Mouse (Mus musculus): ENCODE measurements around the gene Bmp8b. TPM values are rescaled to one million over a fixed set of nuclear protein-coding genes. Genes with fewer than 3 reads are reported as not detected.
"Not testable (repeated sequence)": the region's sequence is repeated elsewhere in the genome, so short reads cannot be mapped to it uniquely, and the experiment has no call there.

Bmp8b gene
- polyA plus RNA-seq, 1 experiment from 2014 or later: 0.44 TPM

DNA sequence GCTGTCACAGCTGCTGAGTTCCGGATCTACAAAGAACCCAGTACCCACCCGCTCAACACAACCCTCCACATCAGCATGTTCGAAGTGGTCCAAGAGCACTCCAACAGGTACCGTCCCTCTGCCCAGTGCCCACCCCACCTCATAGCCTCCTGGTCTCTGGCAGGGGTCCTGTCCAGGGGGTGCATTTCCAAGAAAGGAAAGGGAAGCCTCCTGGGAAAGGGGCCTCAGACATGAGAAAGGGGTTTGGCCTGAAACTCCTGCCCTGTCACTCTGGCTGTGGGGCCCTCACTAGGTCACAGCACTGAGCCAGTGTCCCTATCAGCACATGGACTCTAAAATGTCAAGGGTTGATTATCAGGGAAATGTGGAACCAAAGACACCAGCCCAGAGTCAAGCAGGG lies 9.7 kb downstream of the Bmp8b start:
- 92% methylated on average over 4 of the region's 4 CpGs for WGBS
- H3K4me3 ChIP-seq (replicated peaks); H3K27ac ChIP-seq; H3K36me3 ChIP-seq; H3K9me3 ChIP-seq; H3K27me3 ChIP-seq (replicated peaks); ATAC-seq; H3K4me2 ChIP-seq (replicated peaks); H3K9ac ChIP-seq; H3K4me1 ChIP-seq (replicated peaks): not testable (repeated sequence)

DNA sequence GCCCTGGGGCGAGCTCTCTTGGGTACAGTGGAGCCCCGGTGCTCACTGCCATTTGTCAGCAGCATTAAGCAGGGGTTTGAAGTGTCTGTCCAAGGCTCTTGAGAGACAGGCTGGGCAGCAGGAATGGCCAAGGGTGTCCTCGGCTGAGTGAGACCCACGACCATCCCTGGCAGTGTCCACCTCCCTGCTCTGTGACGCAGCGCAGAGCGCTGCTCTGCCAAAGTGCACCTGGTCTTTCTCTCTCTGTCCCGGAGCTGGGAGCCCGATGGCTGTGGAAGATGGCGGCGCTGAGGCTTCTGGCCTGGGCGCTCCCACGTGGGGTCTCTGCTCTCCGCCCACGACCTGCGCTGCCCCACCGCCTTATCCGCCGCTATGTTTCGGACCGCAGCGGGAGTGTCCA lies 11.0 kb downstream of the Bmp8b start, which contains the start of gene Oxct2b:
Oxct2b (plus strand) TSS at position 256 of the 400 bp plus-strand sequence.
- H3K36me3 ChIP-seq: no peaks in the 10 kb centered on the region
- no peaks in the 10 kb centered on the region for H3K9me3 ChIP-seq
- H3K4me2 ChIP-seq (replicated peaks): peak within 1 kb of the TSS; percentile 70
- no peak within 1 kb of the TSS for H3K27ac ChIP-seq
- H3K27me3 ChIP-seq (replicated peaks): peaks cover 9% of the 10 kb centered on the region
- peak within 1 kb of the TSS; percentile 33 for H3K4me3 ChIP-seq (replicated peaks)
- H3K4me1 ChIP-seq (replicated peaks): no peaks in the 10 kb centered on the region
- 11% methylated on average over 22 of the region's 22 CpGs for WGBS
- no peak within 1 kb of the TSS for H3K9ac ChIP-seq
- ATAC-seq: peak; percentile 22; the same call in 1 of the 2 replicates

DNA sequence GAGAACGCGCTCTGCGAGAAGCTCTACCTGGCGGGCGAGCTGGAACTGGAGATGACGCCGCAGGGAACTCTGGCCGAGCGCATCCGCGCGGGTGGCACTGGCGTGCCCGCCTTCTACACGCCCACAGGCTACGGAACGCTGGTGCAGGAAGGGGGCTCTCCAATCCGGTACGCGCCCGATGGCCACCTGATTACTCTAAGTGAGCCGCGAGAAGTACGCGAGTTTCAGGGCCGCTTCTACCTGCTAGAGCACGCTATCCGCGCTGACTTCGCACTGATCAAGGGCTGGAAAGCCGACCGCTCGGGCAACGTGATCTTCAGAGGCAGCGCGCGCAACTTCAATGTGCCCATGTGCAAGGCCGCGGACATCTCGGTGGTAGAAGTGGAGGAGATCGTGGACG lies 11.7 kb downstream of the Bmp8b start:
- WGBS: 17% methylated on average over 40 of the region's 42 CpGs
- not testable (repeated sequence) for H3K27me3 ChIP-seq (replicated peaks); H3K36me3 ChIP-seq; H3K27ac ChIP-seq; H3K4me1 ChIP-seq (replicated peaks); H3K9ac ChIP-seq; H3K9me3 ChIP-seq
- peak; percentile 52 for ATAC-seq
- H3K4me2 ChIP-seq (replicated peaks): peak overlapping the region; percentile 70
- peak overlapping the region; percentile 33 for H3K4me3 ChIP-seq (replicated peaks)

DNA sequence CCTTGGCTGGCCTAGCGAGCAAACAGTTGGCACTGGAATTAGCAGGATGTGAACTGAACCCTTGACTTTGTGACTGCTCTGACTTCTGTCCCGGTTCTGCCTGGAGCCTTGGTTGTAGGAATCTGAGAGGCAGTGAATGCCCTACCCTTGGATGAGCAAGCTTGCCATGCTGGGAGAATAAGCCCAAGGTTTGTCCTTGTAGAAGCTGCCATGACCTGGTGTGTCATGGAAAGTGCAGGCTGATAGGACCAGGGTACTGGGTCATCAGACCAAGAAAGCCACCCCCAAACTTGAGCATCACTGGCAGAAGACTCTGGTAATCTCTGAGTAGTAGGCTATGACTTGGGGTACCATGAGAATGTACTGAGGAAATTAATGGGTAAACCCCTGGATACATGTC lies 16.3 kb downstream of the Bmp8b start:
- Histone ChIP-seq H3K36me3 (peaks cover 11% of the 10 kb centered on the region), H3K4me3 (replicated peaks) (no peak overlapping the region), H3K9me3 (no peaks in the 10 kb centered on the region), H3K9ac (no peak overlapping the region), H3K4me2 (replicated peaks) (no peak overlapping the region), H3K27me3 (replicated peaks) (0 out of 2 replicates have a peak, but pooled peaks cover 4% of the 10 kb centered on the region), H3K4me1 (replicated peaks) (no peaks in the 10 kb centered on the region), H3K27ac (no peak overlapping the region)
- 69% methylated on average over 2 of the region's 2 CpGs for WGBS
- no peak for ATAC-seq

DNA sequence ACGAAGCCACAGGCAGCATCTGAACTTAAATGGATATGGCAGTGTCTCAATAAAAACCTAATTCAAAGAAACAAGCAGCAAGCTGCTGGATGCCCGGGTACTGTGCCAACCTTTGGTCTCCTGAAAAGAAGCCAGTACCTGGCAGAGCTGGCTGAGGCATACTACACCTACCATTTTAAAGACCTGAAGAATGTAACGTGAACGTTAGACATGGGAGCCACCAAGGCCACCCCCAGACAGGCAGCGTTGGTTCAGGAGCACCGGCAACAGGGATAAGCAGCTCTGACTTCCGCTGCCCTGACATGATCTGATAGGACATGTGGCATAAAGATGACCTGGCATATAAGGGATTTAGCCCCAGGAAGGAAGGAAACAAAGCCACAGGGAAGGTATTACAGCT lies 21.7 kb downstream of the Bmp8b start:
- no peak for ATAC-seq
- Histone ChIP-seq H3K9ac (no peak overlapping the region), H3K9me3 (no peaks in the 10 kb centered on the region), H3K27ac (no peak overlapping the region), H3K27me3 (replicated peaks) (no peaks in the 10 kb centered on the region), H3K36me3 (peaks cover 34% of the 10 kb centered on the region), H3K4me3 (replicated peaks) (no peak overlapping the region), H3K4me1 (replicated peaks) (no peaks in the 10 kb centered on the region), H3K4me2 (replicated peaks) (no peak overlapping the region)
- 95% methylated on average over 7 of the region's 7 CpGs for WGBS

DNA sequence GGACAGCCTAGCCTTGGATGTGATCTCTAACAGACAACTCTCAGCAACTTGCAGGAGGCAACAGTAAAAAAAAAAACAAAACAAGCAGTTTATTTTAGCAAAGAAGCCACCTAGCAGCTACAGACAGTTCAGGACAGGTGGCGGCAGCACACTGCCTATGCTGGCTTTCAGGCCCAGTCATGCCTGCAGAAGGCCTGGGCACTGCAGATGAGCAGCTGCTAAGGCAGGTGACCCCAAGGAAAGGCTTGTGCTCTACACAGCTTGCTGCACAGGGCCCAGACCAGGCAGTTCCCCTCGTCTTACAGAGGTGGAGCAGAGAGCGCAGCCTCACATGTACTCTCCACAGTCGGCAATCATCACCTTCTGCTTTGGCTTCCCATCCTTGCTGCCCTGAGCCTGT lies 22.1 kb downstream of the Bmp8b start:
- no peak overlapping the region for H3K9ac ChIP-seq
- WGBS: 89% methylated on average over 4 of the region's 4 CpGs
- no peak overlapping the region for H3K4me3 ChIP-seq (replicated peaks)
- no peaks in the 10 kb centered on the region for H3K9me3 ChIP-seq
- peaks cover 38% of the 10 kb centered on the region for H3K36me3 ChIP-seq
- ATAC-seq: no peak
- no peak overlapping the region for H3K4me2 ChIP-seq (replicated peaks)
- H3K27ac ChIP-seq: no peak overlapping the region
- no peaks in the 10 kb centered on the region for H3K27me3 ChIP-seq (replicated peaks)
- no peaks in the 10 kb centered on the region for H3K4me1 ChIP-seq (replicated peaks)

DNA sequence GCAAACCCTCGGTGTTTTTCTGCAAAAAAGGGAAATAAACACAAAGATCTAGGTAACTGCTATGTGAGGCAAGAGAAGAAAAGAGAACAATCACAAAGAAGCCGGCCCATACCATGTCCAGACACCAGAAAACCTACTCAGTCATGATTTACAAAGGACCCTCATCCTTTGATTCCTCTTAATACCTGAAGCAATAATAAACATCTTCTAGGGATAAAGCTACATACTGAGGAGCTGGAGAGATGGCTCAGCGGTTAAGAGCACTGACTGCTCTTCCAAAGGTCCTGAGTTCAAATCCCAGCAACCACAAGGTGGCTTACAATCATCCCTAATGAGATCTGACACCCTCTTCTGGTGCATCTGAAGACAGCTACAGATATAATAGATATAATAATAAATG lies 32.6 kb downstream of the Bmp8b start:
- Histone ChIP-seq H3K4me2 (replicated peaks) (no peak overlapping the region), H3K27me3 (replicated peaks) (no peaks in the 10 kb centered on the region), H3K36me3 (peaks cover 22% of the 10 kb centered on the region), H3K9ac (no peak overlapping the region), H3K27ac (no peak overlapping the region), H3K4me1 (replicated peaks) (peaks cover 10% of the 10 kb centered on the region), H3K9me3 (no peaks in the 10 kb centered on the region), H3K4me3 (replicated peaks) (no peak overlapping the region)
- 84% methylated on average over 3 of the region's 3 CpGs for WGBS
- no peak for ATAC-seq

DNA sequence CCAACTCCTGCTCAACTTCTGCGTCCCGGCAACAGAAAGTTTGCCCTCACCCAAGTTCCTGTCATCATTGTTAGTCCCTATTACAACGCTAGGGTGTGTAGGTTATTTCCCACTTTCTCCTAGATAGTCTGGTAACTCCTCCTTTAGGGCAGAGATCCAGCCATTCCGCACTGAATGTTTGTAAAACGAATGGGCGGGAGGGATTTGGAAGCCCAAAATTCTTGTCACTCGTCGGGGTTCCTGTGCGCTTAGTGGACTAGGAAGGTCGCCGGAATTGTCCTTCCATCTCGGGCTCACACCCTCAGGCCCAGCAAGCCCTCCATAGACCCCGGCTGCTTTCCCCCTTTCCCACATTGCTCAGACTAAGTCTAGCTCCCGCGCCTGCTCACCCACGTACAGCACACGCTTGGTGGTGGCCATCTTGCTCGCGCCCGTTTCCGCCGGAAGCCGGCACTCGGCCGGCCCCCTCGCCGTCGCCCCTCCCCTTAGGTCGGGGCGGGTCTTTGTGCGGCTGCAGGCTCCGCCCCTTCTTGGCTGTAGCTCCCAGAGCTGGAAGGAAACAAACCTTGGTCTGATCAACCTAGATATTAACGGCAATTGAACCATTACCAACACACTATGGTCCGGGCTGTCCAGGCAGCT lies 34.7 kb downstream of the Bmp8b start, which contains the start of gene Ppie:
Ppie (minus strand) TSS at position 439 of the 642 bp plus-strand sequence.
- H3K27ac ChIP-seq: peak within 1 kb of the TSS; percentile 92
- WGBS: under 1% methylated on average over 34 of the region's 34 CpGs
- ATAC-seq: peak; percentile 99

DNA sequence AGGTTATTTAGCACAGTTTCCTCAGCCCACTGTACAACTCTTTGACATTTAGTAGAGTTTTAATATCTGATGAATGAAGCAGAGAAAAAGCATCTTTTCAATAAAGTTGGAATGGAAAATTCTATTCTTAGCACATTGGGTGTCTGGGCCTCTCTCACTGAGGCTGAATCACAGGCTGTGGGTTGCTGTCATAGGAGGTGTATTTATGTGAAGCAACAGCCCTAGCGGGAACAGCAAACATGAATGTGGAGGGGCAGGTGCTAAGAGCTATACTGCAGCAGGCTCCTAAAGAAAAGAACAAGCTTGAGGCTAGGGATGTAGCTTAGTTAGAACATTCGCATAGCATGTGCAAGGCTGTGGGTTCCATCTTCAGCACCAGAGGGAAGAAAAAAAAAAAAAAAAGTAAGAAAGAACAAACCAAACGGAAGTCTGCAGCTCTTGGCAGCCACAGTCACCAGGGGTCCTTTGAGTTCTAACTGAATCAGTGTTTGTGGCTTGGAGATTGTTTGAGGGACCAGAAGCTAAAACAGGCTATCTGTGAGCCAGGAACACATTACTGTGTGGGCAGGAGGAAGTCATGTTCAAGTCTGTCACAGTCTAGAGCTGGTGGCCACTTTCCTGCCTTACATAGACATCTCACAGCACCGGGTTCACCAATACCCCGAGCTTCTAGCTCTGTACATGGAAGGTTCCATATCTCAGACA lies 42.6 kb downstream of the Bmp8b start:
- no peaks in the 10 kb centered on the region for H3K36me3 ChIP-seq
- no peak for ATAC-seq
- H3K27ac ChIP-seq: no peak overlapping the region
- WGBS: 73% methylated on average over 5 of the region's 5 CpGs
- H3K4me1 ChIP-seq (replicated peaks): no peaks in the 10 kb centered on the region
- H3K27me3 ChIP-seq (replicated peaks): no peaks in the 10 kb centered on the region
- H3K9me3 ChIP-seq: no peaks in the 10 kb centered on the region
- H3K9ac ChIP-seq: no peak overlapping the region
- no peak overlapping the region for H3K4me3 ChIP-seq (replicated peaks)
- no peak overlapping the region for H3K4me2 ChIP-seq (replicated peaks)

More for the DNA sequence above, 34.7 kb downstream of the Bmp8b start, which contains the start of gene Ppie:
- H3K4me2 ChIP-seq (replicated peaks): peak within 1 kb of the TSS; percentile 85
- H3K4me1 ChIP-seq (replicated peaks): peaks cover 10% of the 10 kb centered on the region
- H3K9me3 ChIP-seq: no peaks in the 10 kb centered on the region
- H3K27me3 ChIP-seq (replicated peaks): no peaks in the 10 kb centered on the region
- peaks cover 10% of the 10 kb centered on the region for H3K36me3 ChIP-seq
- H3K9ac ChIP-seq: peak within 1 kb of the TSS; percentile 60
- peak within 1 kb of the TSS; percentile 69 for H3K4me3 ChIP-seq (replicated peaks)

DNA sequence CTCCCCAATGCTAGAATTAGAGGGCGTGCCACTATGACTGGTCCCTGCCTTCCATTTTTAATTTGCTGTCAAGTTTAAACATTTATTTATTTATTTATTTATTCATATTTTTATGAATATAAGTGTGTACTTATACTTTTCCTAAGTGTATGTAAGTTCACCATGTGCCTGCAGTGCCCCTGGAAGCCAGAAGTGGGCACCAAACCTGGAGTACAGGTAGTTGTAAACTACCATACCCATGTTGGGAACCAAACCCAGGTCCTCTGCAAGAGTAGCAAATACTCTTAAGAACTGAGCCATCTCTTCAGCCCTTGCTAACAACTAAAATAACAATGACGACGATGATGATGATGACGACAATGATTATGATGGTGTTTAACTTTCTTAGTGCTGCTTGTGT lies 47.0 kb downstream of the Bmp8b start:
- Histone ChIP-seq H3K4me1 (replicated peaks) (no peaks in the 10 kb centered on the region), H3K9ac (no peak overlapping the region), H3K27ac (no peak overlapping the region), H3K4me2 (replicated peaks) (no peak overlapping the region), H3K9me3 (no peaks in the 10 kb centered on the region), H3K36me3 (no peaks in the 10 kb centered on the region), H3K27me3 (replicated peaks) (no peaks in the 10 kb centered on the region), H3K4me3 (replicated peaks) (no peak overlapping the region)
- no peak for ATAC-seq
- 76% methylated on average over 4 of the region's 4 CpGs for WGBS

DNA sequence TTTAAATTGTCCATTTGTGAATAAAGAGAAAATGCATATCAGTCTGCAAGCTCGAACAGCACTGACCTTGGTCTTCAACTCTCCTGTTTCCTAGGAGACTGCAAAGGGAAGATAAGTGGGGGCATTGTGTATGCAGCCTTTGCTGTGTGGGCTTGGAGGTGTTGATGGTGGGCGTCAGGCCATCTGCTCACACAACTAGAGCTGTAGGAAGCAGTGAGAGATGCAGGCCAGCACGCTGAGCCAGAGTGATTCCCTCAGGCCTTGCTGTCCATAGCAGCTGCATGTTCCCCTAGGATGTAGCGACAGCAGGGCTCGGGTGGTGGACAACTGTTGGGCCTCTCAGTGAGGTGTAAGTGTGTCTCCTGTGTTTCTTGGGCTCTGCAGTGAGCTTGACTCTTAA lies 48.0 kb downstream of the Bmp8b start:
- H3K4me3 ChIP-seq (replicated peaks): no peak overlapping the region
- no peak for ATAC-seq
- no peak overlapping the region for H3K9ac ChIP-seq
- no peaks in the 10 kb centered on the region for H3K27me3 ChIP-seq (replicated peaks)
- H3K4me1 ChIP-seq (replicated peaks): no peaks in the 10 kb centered on the region
- WGBS: 51% methylated on average over 5 of the region's 5 CpGs
- no peak overlapping the region for H3K27ac ChIP-seq
- no peaks in the 10 kb centered on the region for H3K36me3 ChIP-seq
- H3K9me3 ChIP-seq: no peaks in the 10 kb centered on the region
- no peak overlapping the region for H3K4me2 ChIP-seq (replicated peaks)

DNA sequence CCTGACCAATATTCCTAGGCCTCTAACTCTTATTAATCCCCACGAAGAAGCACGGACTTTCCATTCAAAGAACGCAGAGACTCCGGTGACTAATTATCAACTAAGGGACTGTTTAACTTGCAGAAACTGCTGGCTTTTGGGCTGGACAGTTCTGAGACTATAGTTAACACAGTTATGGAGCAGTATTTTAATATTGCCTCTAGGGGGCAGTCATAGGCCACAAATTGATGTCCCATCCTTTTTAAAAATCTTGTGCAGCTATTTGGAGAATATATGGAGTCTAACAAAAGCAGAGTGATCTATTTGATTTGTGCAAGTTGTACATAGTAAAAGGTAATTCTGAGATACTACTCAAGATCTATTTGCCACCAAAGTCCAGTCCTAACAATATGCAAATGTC lies 50.0 kb downstream of the Bmp8b start:
- Histone ChIP-seq H3K4me1 (replicated peaks) (no peaks in the 10 kb centered on the region), H3K9ac (no peak overlapping the region), H3K36me3 (no peaks in the 10 kb centered on the region), H3K4me2 (replicated peaks) (no peak overlapping the region), H3K27me3 (replicated peaks) (no peaks in the 10 kb centered on the region), H3K4me3 (replicated peaks) (no peak overlapping the region), H3K27ac (no peak overlapping the region), H3K9me3 (no peaks in the 10 kb centered on the region)
- ATAC-seq: peak; percentile 80
- WGBS: 17% methylated on average over 4 of the region's 4 CpGs

DNA sequence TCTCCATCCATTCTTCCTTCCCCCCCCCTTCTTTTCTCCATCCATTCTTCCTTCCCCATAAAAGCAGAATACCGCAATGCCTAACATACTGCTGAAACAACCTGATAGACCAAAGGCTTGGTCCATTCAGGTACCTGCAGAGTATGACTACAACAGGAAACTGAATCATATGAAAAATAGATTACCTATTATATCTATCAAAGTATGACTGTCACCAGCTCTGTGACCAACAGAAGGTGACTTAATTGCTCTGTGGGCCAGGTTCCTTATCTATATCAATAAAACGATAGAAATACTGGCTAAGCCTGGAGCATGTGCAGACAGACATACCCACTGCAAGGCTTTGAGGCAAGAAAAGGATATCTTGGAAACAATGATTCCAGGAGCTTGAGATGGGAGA lies 50.5 kb downstream of the Bmp8b start:
- Histone ChIP-seq H3K27me3 (replicated peaks) (no peaks in the 10 kb centered on the region), H3K9me3 (no peaks in the 10 kb centered on the region), H3K27ac (no peak overlapping the region), H3K9ac (no peak overlapping the region), H3K4me2 (replicated peaks) (no peak overlapping the region), H3K36me3 (no peaks in the 10 kb centered on the region), H3K4me3 (replicated peaks) (no peak overlapping the region), H3K4me1 (replicated peaks) (no peaks in the 10 kb centered on the region)
- peak; percentile 95 for ATAC-seq
- WGBS: 55% methylated on average over 2 of the region's 2 CpGs

Measured in intestine, embryonic 15.5 days (tissue).